Mouse (Mus musculus) kidney, adult 2 months (tissue): ENCODE data around the gene Dnaic1. TPM values are rescaled to one million over a fixed set of nuclear protein-coding genes. Genes with fewer than 3 reads are reported as not detected.

Experiments
- DNase-seq: peaks from one replicate; pipeline ENCODE4 v3.0.0; 2021
- H3K27ac ChIP-seq: fragments of 200-500 bp; 2 replicates; pipeline ENCODE4 v1.5.1; 2012; ENCODE audit warnings: low read depth, low read length, control low read depth, inconsistent platforms; ENCODE audit not compliant: insufficient read depth
- H3K27me3 ChIP-seq: fragments of 200-500 bp; replicated peaks from 2 replicates; pipeline ENCODE4 v1.6.1; 2012; ENCODE audit warnings: mild to moderate bottlenecking, moderate library complexity, low read length, inconsistent platforms; ENCODE audit not compliant: control insufficient read depth, insufficient read depth
- H3K36me3 ChIP-seq: fragments of 200-500 bp; 2 replicates; pipeline ENCODE4 v1.6.1; 2012; ENCODE audit warnings: mild to moderate bottlenecking, moderate library complexity, low read length, inconsistent platforms; ENCODE audit not compliant: control insufficient read depth, insufficient read depth
- H3K4me1 ChIP-seq: fragments of 200-500 bp; 2 replicates; pipeline ENCODE4 v1.6.1; 2011; ENCODE audit warnings: low read length; ENCODE audit not compliant: control insufficient read depth, insufficient read depth
- H3K4me3 ChIP-seq: fragments of 200-500 bp; 2 replicates; pipeline ENCODE4 v1.5.1; 2011; ENCODE audit warnings: mild to moderate bottlenecking, low read depth, low read length, control low read depth; ENCODE audit not compliant: insufficient read depth
- CTCF ChIP-seq: fragments of 200-500 bp; conservative IDR thresholded peaks from 2 replicates; pipeline ENCODE4 v1.5.1; 2011; ENCODE audit warnings: low read depth, mild to moderate bottlenecking, control low read depth, low read length, moderate library complexity, mixed read lengths; ENCODE audit not compliant: insufficient read depth, insufficient read length
- POLR2A ChIP-seq: fragments of 200-500 bp; IDR thresholded peaks from one replicate; pipeline ENCODE4 v1.6.1; 2011; ENCODE audit warnings: low read depth, low read length, control low read depth
- WGBS: fragments of 180-500 bp; shearing (Covaris S2); methylation state at CpG from one replicate; pipeline ENCODE4 v1.1.7; 2018; 5-methylcytosine and 5-hydroxymethylcytosine counted together
- polyA plus RNA-seq: library from polyadenylated mRNA; depleted of rRNA; stranded (reverse); fragments of >200 nt; gene quantifications from 2 replicates; pipeline ENCODE4 v1.2.3, GENCODE M21; 2012

Gene Dnaic1
- polyA plus RNA-seq, 1 experiment = 0.92 TPM

DNA sequence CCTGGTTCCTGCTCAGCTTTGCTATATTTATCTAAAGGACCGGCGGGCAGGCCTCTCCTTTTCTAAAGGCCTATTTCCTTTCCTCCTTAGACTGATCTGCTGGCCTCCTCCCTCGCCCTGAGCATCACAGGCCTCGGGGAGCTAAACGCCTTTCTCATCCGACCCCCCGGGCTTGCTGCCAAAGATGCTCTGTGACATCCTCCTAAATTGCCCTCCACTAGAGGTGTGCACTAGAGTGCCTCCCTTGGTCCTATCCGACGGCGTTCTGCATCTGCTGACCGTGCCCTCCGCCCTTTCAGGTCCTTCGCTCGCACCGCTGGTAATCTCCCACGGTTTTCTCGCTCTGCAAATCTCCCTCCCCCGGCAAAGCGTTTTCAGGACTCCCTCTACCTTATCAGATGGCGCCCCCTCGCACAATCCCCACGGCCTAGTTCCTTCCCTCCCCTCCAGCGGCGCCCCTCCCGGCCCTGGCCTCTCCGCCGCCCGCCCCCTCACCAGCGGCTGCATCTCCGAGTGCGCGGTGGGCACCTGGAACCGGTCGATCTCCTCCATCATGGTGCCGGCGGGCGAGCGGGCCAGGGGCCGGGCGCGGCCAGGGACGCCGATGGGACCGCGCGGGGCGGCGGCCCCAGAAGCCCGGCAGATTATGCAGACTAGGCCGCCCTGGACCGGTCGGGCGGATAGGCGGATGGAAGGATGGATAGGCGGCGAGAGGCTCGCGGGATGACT, 729 bp upstream of the Dnaic1 start:
- peak; percentile 40 for DNase-seq
- Histone ChIP-seq H3K4me1 (peaks cover 5% of the 10 kb centered on the region; the same call in 1 of the 2 replicates), H3K36me3 (no peaks in the 10 kb centered on the region), H3K27ac (no peak overlapping the region; the same call in 1 of the 2 replicates), H3K27me3 (no peaks in the 10 kb centered on the region), H3K4me3 (peak overlapping the region; percentile 69)
- 2% methylated on average over 58 of the region's 58 CpGs for WGBS
- TF ChIP-seq CTCF (no peak), POLR2A (no peak)

DNA sequence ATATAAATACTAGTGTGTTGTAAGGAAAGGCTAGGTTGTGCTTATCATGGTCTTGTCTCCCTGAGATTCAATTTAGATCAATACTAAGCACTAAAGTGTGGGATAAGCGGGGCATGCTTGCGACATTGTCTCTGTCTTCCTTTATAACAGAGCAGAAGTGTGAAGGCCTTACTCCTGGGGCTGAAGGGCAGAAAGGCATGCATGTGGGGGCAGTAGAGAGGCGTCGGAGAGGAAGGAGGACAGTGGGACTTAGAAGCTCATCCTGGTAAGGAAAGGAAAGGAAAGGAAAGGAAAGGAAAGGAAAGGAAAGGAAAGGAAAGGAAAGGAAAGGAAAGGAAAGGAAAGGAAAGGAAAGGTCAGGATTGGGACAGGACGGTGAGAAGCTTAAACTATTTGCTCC, 1.9 kb downstream of the Dnaic1 start:
- H3K4me1 ChIP-seq = no peaks in the 10 kb centered on the region
- no peak for DNase-seq
- TF ChIP-seq CTCF (peak; percentile 37; the same call in 1 of the 2 replicates), POLR2A (no peak)
- no peak overlapping the region for H3K27ac ChIP-seq
- WGBS = 51% methylated on average over 5 of the region's 5 CpGs
- H3K36me3 ChIP-seq = no peaks in the 10 kb centered on the region
- no peak overlapping the region for H3K4me3 ChIP-seq
- no peaks in the 10 kb centered on the region; the same call in 1 of the 2 replicates for H3K27me3 ChIP-seq

DNA sequence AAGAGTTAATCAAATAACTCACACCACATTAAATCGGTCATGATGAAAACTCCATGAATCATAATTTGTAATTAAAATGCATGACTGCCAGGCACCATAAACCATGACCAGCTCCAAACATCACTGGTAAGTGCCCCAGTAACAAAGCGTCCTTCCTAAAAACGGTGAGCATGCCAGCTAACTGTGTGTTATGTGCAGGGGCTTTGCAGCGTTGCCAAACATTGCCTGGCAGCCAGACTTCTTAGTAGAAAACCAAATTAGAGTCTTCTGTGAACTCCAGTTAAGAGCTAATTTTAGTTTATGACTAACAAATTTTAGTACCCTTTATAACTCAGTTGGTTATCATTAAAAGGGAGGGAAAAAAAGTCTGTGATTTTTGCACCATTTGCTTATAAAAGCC, 3.9 kb downstream of the Dnaic1 start:
- TF ChIP-seq CTCF (no peak), POLR2A (no peak)
- WGBS = 54% methylated on average over 4 of the region's 4 CpGs
- DNase-seq = no peak

DNA sequence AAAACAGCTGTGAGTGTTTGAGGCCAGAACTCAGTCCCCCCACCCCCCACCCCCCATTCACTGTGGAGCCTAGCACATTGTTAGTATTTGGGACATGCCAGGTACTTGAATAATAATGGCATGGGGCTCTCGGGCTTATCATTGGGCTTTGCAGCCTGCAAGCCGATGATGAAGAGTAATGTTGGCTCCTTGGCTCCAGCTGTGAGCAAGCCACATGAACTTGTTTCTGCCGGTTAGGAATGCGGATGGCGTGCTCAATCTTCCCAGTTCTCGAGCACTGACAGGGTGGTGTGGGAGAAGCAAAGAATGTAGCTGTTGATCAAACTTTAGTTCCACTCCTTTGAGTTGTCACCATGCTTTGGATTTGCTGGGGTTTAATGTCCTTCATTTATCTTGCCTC, 6.3 kb downstream of the Dnaic1 start:
- Histone ChIP-seq H3K27ac (no peak overlapping the region), H3K4me3 (no peak overlapping the region), H3K27me3 (no peaks in the 10 kb centered on the region; the same call in 1 of the 2 replicates), H3K4me1 (no peaks in the 10 kb centered on the region), H3K36me3 (no peaks in the 10 kb centered on the region)
- no peak for DNase-seq
- TF ChIP-seq POLR2A (no peak), CTCF (no peak)
- 49% methylated on average over 6 of the region's 6 CpGs for WGBS

More for the DNA sequence above, 3.9 kb downstream of the Dnaic1 start:
- H3K4me1 ChIP-seq = no peaks in the 10 kb centered on the region
- no peak overlapping the region for H3K27ac ChIP-seq
- H3K36me3 ChIP-seq = no peaks in the 10 kb centered on the region
- H3K4me3 ChIP-seq = no peak overlapping the region
- no peaks in the 10 kb centered on the region; the same call in 1 of the 2 replicates for H3K27me3 ChIP-seq

DNA sequence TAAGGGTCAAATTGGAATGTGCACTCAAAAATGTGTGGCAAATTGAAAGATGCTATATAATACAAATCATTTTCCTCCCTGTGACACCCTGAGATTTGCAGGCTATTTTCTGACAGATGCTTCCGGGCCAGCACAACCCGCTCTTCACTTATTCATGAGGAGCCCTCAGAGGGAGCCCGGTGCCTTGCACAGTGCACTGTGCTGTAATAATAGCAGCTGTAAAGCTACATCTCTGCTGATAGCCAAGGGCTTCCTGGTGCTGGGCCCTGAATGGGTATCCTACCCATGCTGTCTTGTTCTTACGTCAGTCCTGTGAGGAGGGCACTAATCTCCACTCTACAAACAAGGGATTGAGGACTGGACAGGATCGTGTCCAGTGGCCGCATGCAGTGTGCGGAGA, 13.8 kb downstream of the Dnaic1 start:
- Histone ChIP-seq H3K4me1 (no peaks in the 10 kb centered on the region), H3K27me3 (no peaks in the 10 kb centered on the region), H3K4me3 (no peak overlapping the region), H3K36me3 (no peaks in the 10 kb centered on the region), H3K27ac (no peak overlapping the region)
- DNase-seq = no peak
- no peak for TF ChIP-seq CTCF
- no peak for TF ChIP-seq POLR2A
- WGBS = 89% methylated on average over 7 of the region's 7 CpGs

DNA sequence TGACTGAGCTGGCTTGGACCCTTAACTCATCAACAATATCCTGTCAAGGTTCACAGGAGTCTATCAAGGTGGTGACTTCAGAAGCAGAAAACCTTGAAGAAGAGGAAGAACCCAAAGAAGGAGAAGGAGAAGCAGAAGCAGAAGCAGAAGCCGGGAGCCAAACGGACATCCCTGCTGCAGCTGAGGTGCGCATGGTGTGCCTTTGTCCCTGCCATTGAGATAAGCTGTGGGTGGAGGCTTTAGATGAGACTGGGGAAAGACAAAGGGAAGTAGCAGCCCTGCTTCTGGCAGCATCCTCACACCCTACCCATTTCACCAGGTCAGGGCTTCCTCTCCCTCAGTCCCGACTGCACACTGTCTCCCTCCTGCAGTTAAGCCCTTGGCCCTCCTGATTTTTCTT, 33.2 kb downstream of the Dnaic1 start:
- 73% methylated on average over 4 of the region's 4 CpGs for WGBS
- no peak for DNase-seq
- Histone ChIP-seq H3K36me3 (no peaks in the 10 kb centered on the region), H3K4me1 (no peaks in the 10 kb centered on the region), H3K4me3 (no peak overlapping the region), H3K27ac (no peak overlapping the region), H3K27me3 (no peaks in the 10 kb centered on the region)
- TF ChIP-seq POLR2A (no peak), CTCF (no peak)

DNA sequence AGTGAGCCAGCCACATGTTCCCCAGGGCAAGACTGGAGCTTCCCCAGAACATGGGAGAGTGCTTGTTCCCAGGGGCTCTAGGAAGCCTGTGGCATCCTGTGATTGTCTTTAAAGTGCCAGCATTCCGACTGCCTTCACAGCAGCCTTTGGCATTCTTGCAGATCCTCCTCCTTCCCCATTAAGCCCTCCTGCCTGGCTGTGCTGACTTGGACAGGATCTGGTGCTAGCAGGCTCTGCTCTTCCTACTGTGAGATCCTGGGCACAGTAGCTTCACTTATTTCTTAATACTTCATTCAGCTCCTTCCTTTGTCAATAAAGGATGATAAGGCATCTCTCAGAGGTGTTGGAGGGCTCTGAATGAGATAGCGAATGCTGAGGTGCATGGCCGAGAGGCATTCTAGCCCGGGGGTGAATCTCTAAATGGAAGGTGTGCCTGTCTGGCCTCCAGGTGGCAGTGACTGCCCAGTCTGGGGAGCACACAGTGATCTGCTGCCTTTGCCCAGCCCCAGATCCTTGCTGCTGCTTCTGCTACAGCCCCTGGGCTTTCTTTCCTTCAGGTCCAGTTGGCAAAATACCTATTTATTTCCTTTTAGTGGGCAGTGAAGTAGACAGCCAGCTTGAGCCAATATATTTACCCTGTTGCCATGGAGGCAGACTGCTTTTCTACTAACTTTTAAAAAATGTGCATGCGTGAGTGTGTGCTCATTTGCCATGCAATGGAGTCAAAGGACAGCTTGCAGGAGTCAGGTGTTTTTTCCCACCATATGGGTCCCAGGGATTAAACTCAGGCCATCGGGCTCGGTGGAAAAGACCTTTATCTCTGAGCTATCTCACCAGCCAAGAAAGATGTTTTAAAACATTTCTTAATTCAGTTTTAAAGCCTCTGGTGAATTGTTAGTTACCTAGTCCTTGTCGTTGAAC, 35.2 kb downstream of the Dnaic1 start:
- 46% methylated on average over 8 of the region's 8 CpGs for WGBS
- TF ChIP-seq POLR2A (no peak), CTCF (peak; percentile 64)
- peak; percentile 20 for DNase-seq

More for the DNA sequence above, 35.2 kb downstream of the Dnaic1 start:
- Histone ChIP-seq H3K36me3 (no peaks in the 10 kb centered on the region), H3K27ac (no peak overlapping the region), H3K27me3 (no peaks in the 10 kb centered on the region), H3K4me3 (no peak overlapping the region), H3K4me1 (no peaks in the 10 kb centered on the region)
